Mouse (Mus musculus) spleen, postnatal 14 days (tissue): ENCODE measurements around the gene Nav2.

ENCODE experiments used
- DNase-seq, 2 experiments: peaks; one replicate each; pipeline ENCODE4 v3.0.0; 2021 to 2022; ENCODE audit warnings: low spot score in 2 of 2

Gene Nav2

DNA sequence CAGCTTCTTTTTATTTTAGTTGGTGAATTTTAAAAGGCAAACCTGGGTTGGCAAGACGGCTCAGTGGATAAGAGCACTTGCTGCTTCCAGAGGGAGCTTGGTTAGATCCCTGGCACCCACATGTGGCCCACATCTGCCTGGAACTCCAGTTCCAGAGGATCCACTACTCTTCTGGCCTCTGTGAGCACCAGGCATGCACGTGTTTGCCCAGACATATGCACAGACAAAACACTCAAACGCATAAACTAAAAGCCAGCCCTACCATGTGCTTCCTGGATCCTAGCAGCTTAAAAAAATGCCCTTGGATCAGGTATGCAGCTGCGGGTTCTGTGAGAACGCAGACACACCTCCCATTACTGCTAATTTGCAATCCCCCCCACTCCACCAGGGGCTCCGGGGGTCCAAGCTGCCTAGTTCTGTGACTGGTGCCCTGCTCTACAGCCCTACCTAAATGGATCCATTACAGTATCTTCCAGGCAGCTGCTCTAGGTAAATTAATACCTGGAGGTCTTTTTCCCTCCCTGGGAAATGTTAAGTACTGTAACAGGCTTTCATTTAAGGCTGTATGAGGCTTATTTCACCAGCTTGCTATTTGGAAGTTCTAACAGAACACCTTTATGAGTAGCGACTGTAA is 603.4 kb downstream of the Nav2 start:
- no peak for DNase-seq

DNA sequence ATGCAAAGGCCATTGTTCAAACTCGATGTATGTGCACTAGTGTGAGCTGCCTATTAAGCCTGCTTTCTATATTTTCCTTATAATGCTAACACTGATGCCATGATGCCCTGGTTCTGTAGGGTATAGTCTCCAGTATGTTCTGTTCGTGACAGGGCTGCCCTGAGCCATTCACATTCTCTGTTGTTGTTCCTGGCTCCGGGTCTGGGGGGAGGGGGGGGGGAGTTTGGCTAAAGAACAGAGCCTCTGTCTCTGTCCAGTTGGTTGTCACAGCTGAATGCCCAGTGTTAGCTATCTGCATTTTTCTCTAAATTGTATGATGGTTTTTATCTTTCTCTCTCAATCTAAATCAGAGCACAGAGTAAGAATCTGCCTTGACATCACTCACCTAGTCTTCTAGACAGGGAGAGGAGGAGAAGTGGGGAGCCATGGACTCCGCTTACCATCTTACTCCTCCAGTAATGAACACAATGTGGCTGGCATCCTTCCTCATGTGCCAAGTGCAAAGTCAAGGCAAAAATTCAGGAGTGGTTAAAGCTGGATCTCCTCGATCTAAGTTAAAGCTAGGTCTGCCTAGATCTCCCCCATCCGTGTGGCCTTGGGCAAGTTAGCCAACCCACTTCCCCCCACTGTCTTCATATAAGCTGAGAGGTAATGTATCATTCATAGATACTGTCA is 605.4 kb downstream of the Nav2 start:
- DNase-seq: no peak

DNA sequence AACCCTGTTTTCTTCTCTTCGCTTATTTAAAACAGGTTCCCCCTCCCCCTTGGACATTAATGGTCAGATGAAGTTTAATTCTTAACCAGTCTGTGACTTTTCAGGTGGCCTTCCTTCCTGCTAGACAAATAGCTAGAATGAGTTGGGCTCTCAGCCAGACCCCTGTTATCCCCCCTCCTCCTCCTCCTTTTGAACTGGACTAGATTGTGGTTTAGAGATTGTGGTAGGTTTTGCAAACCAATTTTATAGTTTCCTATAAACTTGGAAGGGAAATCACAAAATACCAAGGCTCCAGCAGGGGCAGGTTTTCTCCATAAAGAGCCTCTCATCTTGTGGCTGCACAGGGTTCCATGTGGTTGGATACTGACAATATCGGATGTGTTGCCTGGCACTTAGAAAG is 606.5 kb downstream of the Nav2 start:
- no peak for DNase-seq

DNA sequence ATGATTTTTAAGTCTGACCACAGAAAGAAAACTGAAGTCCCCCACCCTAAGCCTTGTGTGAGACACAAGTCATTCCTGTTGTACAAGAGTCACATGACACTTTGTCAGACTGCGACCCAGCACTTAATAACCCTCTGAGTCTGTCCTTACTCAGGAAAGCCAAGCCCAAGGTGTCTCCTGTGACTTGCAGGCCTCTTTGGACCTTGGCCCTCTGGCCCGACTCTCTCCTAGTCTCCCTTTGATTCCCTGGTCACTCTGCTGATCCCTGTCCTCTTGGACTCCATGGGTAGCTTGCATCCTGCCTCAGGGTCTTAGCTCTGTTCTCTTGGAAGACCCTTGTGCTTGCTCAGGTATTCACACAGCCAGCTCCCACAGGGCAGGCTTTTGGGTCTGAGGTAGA is 612.0 kb downstream of the Nav2 start:
- DNase-seq: no peak

DNA sequence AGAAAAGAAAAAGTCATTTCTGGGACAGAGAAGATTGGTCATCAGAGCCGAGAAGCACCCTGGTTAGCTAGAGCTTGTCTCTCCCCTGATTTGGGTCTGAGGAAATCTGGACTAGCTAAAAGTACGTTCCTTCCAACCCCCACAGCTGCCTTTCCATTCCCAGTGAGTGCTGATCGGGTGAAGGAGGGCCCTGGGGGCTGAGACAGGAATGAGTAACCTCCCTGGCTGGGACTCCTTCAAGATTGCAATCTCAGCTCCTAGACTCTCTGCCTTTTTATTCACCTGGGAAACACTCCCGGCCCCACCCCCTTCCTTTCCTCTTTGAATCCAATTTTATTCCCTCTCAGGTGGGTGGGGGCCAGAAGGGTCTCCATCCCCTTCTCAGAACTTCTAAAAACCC is 612.8 kb downstream of the Nav2 start:
- DNase-seq: no peak

DNA sequence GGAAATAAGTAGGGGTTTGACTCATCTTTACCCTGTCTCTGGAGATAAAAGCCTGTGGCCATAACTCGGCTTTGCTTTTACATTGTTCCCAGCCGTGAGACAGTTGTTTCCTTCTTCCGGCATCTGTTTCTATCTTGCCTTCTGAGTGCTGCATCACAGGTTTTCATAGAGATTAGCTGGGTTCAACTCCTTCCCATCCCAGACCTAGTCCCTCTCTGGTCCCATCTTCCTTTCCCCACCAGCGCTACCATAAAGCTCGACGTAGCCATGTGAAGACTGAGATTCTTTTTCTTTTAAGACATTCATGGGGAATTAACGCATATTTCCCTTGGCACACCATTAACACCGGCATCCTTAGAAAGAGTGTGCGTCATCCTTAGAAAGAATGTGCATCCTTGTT is 613.5 kb downstream of the Nav2 start:
- DNase-seq: no peak

DNA sequence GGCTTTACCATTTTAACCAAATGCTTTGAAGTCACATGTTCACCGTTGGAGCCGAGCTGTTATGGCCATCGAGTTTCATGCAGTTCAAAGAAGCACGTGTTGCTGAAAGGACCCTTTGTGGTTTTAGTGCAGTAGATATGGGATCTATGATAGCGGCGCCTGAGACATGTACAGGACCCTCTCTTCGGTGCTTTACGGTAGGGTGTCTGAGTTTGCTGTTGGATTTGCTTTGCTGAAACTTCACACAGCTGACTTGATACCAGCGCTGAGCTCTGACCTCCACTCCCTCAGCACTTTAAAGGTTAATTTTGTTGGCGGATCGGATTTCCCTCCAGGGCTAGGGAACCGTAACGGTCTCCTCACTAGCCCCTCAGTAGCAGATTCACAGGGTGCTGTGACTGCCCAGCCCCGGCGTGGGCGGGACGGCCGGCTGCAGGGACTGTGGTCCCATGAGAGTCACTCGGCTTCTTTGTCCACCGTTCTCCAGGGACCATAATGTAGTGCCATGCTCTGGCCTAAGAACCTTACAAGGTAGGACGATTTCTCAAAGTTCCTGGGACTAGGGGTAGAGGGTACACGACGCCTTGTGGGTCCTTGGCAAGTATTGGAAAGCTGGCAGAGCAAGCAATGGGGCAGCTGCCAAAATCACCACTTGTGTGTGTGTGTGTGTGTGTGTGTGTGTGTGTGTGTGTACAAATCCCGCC is 614.0 kb downstream of the Nav2 start:
- DNase-seq: no peak

DNA sequence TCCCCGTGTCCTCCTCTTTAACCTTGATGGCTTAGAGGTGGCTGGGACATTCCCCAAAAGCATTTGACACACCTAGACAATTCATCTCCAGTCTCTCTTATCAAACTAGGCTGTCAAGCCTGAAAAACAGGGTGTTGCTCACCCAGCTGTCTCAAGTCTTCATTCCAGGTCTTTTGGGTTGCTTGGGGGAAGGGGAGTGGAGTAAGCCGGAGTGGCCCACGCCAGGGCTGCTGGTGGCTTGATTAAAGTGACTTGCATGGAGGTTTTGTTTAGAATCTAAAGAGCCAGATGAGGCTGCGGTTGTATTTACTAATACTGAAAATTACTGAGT is 614.6 kb downstream of the Nav2 start:
- DNase-seq: no peak

DNA sequence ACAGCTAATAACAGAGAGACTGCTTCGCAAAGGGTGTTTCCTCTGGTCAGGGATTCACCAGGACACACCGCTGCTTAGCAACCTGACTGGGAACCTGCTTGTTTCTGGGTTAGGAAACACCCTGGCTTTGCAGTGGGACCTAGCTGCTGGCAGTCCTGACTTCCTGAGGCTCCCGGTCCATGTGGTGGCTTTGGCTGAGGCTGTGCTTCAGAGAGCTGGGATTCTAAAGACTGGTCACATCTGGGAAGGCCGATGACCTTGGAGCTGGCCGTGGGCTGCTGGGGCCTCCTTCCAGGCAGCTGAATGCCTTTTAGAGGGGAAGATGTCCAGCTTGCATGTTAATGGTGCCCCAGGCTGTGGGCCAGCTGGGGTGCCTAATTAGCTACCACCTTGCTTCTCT is 615.2 kb downstream of the Nav2 start:
- DNase-seq: no peak

DNA sequence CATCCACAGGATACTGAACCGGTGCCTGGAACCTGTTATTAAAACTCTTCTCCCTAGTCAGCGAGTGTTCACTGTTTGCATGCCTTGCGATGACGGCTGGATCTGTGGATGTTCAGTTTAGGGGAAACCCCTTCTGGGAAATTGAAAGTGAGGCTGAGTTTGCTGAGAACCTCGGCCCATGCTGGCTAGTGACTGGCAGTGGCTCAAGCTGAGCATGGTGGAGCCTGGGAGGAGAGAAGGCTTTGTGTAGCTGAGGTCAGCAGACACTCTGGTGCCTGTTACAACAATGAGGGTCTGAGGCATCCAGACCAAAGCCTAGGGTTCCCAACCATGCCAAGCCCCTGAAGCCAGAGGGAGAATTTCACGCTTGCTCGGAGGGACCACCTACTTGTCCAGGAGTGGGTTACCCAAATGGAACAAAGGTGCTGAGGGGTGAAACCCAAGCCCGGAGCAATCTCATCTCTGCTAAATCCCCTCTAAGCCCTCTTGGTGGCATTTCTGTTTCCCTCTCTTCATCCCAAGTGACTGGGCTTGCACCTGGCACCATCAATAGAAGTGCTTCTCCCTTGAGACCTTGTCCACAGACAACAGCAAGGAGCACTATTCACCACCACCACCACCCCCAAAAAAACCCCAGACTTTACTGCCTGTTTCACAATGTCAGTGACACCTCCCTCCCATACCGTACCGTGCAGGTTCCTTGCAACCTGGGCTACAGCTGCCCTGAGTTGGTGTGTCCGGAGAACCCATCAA is 617.0 kb downstream of the Nav2 start:
- no peak for DNase-seq

DNA sequence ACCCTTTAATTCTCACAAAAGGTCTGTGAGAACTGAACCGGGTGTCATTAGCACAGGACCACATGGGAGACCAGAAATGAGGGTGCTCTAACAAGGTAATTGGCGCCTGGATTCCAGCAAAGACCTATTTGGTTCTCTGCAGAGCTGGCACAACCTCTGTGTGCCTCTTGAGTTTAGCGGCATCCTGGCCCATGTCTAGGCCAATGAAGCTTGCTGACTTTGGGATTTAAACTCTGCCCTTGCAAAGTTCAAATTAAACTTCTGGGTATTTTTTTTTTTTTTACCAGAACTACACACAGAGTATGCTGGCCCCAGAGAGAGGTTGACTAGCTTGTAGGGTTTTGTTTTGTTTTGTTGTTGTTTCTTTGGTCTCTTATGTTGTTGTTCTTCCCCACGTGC is 617.6 kb downstream of the Nav2 start:
- DNase-seq: no peak

DNA sequence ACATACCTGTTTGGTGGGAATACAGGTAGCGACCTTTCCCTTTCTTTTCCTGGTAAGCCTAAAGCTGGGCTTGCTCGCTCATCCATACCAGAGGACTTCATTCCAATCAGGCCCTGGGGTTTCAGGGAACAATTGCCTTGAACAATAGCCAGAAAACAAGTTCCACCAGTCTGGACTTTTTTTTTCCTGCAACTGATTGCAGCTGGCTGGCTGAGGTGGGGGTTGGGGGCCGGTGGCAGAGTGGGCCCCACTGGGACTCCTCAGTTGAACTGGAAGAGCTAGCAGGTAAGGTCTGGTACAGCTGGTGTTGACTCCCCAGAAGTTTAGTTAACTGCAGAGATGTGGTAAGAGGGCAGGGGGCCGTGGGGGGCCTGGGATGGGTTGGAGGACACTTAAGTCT is 619.0 kb downstream of the Nav2 start:
- no peak for DNase-seq

DNA sequence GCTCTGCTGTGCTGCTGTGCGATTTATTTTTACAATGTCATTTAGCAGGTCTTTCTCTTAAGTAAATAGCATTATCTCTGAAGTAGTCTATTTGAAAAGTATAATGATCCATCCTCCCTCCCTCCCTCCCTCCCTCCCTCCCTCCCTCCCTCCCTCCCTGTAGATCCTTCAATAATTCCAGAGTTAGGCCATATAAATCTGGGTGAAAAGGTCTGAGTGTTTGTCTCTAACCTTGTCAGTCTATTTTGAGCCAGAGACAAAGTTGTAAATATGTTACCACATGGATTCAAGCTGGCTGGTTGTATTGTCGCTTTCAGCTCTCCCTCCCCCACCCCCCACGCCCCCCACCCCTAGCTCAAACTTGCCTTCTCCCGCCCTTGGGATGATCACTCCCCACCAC is 619.4 kb downstream of the Nav2 start:
- DNase-seq: no peak

DNA sequence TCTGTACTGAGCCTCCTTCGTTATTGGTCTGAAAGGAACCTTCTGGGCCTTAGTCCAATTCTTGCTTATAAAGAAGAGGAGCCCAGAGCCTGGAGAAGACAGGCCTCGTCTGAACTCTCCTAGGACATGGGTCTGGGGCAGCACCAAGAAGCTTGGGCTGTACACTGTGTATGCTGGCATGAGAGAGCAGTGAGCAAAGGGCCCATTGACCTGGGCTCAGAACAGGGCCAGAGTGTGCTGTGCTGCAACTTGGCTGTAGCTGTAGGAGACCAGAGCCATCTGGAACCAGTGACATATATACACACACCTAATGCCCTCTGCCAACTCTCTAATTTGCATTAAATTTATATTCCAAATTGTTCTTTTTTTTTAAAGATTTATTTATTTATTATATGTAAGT is 621.0 kb downstream of the Nav2 start:
- DNase-seq: no peak

DNA sequence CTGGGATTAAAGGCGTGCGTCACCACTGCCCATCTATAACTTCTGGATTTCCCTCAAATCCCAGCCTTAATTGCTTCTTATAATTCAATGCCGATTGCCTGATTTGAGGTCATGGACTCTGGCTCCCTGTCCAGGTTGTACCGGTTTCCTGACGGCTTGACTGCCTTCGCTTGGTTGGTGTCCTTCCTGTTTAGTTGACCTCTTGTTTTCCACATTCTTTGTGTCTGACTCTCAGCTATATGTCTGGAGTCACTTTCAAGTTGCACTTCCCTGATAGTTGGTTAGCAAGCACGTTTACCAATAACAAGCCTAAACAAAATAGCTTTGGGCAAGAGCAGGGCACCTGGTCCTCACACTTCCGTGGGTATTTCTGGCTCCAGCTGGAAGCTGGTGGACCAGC is 625.1 kb downstream of the Nav2 start:
- no peak for DNase-seq

DNA sequence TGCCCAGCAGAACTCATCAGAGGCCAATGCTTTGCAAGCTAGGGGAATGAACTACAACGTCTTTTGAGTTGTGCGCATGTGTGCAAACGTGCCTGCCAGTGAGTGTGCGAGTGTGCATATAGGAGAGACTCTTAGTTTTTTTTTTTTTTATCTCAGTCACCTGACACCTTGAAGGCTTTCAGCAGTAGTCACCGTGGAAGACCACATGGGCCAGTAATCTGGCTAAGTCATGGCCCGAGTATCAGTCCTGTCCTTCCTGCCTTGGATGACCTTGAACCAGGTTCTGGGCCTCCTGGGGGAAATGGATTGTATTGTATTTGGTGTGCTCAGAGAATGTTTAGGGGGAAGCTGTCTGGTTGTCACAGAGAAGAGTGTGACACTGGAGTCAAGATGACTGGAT is 625.7 kb downstream of the Nav2 start:
- DNase-seq: no peak

DNA sequence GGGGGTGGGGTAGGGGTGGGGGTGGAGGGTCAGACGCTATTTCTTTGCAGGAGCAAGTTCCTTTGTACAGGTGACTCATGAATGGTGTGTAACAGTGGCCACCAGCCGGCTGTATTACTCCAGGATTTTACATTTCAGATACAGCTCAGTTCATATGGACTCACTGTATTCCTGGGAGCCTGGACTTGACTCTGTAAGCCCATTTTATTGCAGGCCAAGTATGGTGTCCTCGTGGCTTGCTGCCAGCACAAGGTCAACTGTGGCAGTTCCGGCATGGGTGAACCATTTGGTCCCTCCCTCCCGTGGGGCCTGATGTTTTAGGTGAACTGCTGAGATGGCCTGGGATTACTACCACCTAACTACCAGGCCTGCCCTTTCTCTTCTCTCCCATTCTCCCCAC is 629.8 kb downstream of the Nav2 start:
- no peak for DNase-seq

DNA sequence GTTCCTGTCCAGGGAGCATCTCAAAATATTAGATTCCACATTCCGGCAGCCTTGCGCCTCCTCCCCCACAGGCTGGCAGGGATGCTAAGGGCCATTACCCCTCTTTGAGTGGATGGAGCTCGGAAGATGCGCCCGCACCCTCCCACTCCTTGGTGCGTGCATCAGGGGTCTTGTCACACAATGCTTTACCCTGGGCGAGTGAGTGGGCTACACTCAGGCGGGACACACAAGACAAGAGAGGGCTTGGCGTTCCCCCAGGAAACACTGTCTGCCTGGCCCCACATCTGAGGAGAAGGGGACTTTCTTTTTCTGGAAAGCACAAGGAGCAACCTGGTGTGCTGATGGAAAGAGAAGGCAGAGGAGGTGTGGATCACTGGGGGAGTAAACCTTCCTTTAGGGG is 631.7 kb downstream of the Nav2 start:
- no peak for DNase-seq

DNA sequence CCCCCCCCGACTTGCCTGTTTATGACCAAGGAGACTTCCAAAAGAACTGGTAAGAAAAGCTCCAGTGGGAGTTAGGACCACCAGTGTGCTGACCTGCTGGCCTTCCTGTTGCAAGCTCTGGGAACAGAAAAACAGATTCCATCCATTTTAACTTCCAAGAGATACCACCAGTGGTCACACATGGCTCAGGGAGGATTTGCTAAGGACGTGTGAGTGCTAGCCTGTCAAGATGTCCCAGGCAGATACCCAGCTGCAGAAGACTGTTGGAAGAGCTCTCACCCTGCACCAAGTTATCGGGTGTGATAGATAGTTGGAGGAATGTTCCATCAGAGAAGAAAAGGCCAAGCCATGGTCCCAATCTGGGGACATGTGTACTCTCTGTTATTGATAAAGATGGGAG is 633.6 kb downstream of the Nav2 start:
- DNase-seq: no peak

DNA sequence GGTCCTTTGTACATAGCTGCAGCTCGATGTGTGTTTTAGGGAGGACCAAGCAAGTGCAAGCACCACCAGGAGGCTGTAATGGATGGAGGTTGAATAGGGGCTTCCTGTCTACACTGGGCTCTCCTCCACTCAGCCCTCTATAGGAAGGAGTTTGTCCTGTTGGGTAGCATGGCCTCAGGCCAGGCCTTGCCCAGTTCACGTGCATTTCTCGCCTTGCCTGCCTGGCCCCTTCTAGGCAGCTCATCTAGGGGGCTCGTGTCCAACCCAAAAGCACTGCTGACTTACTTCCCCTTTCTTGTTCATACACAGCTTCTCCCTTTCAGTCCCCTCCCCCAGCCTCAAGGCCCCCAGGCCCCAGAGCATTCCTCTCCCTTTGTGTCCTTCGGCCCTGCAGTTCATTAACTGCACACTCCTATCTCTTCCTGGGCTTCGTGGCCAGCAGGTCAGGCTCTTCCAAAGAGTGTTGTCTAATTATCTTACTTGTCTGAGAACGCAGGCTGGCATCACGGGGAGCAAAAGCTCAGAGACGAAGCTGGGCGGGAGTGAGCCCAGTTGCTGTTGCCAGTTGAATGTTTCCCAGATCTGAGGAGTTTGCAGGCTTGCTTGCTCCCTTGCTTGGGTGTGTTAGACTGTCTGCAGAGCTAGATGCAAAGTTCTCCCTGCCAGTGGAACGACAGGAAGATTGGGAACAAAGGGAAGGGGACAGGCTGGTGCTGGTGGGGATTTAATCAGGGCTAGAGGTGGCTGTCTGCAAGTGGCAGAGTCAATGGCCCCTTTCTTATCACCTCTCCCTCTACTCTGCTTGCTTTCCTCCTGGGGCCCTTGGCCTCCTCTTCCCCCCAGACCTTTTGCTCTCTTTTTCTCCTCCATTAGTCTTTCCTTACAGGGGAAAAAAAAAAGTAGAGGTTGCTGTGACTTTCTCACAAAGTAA is 636.5 kb downstream of the Nav2 start:
- no peak for DNase-seq

DNA sequence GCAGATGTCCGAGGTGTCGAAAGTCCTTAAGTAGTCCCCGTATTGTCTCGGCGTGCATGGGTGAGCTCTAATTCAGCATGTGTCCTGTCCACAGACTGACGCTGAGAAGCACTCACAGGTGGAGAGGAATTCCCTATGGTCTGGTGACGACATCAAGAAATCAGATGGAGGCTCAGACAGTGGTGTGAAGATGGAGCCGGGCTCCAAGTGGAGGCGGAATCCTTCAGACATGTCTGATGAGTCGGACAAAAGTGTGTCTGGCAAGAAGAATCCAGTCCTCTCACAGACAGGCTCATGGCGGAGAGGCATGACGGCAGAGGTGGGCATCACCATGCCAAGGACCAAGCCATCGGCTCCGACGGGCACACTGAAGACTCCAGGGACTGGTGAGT is 637.2 kb downstream of the Nav2 start:
- DNase-seq: no peak

DNA sequence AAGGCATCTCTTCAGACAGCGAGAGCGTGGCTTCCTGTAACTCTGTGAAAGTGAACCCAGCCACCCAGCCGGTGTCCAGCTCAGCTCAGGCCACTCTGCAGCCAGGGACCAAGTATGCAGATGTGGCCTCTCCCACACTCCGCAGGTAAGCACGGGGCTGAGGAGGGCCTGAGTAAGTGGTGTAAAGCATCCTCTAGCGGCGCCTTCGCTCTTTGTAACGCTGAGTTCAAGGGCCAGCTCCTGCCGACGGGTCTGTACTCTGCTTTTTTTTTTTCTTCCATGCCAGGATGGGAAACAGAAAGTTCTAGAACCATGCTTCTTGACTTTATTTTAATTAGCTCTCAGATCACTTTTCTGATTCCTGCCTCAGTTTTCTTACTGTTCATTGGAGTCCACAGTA is 639.9 kb downstream of the Nav2 start:
- DNase-seq: no peak
